Mouse (Mus musculus): ENCODE data around the gene Vmn1r83. TPM values are rescaled to one million over a fixed set of nuclear protein-coding genes. Genes with fewer than 3 reads are reported as not detected.

Gene Vmn1r83
- polyA plus RNA-seq (2015; fragmentation: Nextera tagmentation; extraction: Ambion mirVana): not detected in 2 replicates

GRCm38 (mm10) chr7:12329381-12329780 lies at the start of gene Vmn1r83:
TSS of gene Vmn1r83 (minus strand) at chr7:12329481.
- ATAC-seq (ENCODE audit: extremely low read depth, insufficient number of reproducible peaks, low FRiP score, low TSS enrichment): no peak
- WGBS: 61% methylated on average over 2 of the region's 2 CpGs
- Histone ChIP-seq H3K4me1 (no peaks in the 10 kb centered on the region), H3K9ac (no peak within 1 kb of the TSS), H3K9me3 (peaks cover 36% of the 10 kb centered on the region), H3K4me2 (no peak within 1 kb of the TSS), H3K36me3 (no peaks in the 10 kb centered on the region), H3K27me3 (replicated peaks) (no peaks in the 10 kb centered on the region), H3K4me3 (no peak within 1 kb of the TSS), H3K27ac (replicated peaks) (no peak within 1 kb of the TSS)

GRCm38 (mm10) chr7:12369173-12369572 lies 39.9 kb upstream of the Vmn1r83 start, which contains the start of gene Vmn1r84:
TSS of gene Vmn1r84 (minus strand) at chr7:12369273.
- no peak for ATAC-seq (ENCODE audit: extremely low read depth, insufficient number of reproducible peaks, low FRiP score, low TSS enrichment)
- H3K36me3 ChIP-seq: no peaks in the 10 kb centered on the region
- peaks cover 17% of the 10 kb centered on the region; the same call in 1 of the 2 replicates for H3K9me3 ChIP-seq
- H3K9ac ChIP-seq: no peak within 1 kb of the TSS
- H3K27ac ChIP-seq (replicated peaks): no peak within 1 kb of the TSS
- no peak within 1 kb of the TSS for H3K4me3 ChIP-seq
- H3K4me2 ChIP-seq: no peak within 1 kb of the TSS
- H3K27me3 ChIP-seq (replicated peaks): no peaks in the 10 kb centered on the region
- H3K4me1 ChIP-seq: no peaks in the 10 kb centered on the region
- WGBS: 68% methylated on average over 1 of the region's 1 CpGs

- Histone ChIP-seq H3K27ac (replicated peaks) (no peak within 1 kb of the TSS), H3K27me3 (replicated peaks) (no peaks in the 10 kb centered on the region), H3K4me1 (no peaks in the 10 kb centered on the region), H3K36me3 (no peaks in the 10 kb centered on the region), H3K4me3 (no peak within 1 kb of the TSS), H3K4me2 (no peak within 1 kb of the TSS), H3K9me3 (peaks cover 30% of the 10 kb centered on the region), H3K9ac (no peak within 1 kb of the TSS)
- 47% methylated on average over 2 of the region's 2 CpGs for WGBS
- ATAC-seq (ENCODE audit: extremely low read depth, insufficient number of reproducible peaks, low FRiP score, low TSS enrichment): no peak
These were observed 29.2 kb downstream of the Vmn1r83 start, which contains the start of gene Vmn1r82 for GRCm38 (mm10) chr7:12300130-12300529. TSS of gene Vmn1r82 (plus strand) at chr7:12300430.

Small RNA genes within 50 kb of the gene (microRNA-seq; reads per million reads assigned to microRNA genes)
- gene Gm23521: not detected

Other genes with a start within 250 kb of the Vmn1r83 start
- gene Vmn1r78, start 179.2 kb downstream of the Vmn1r83 start, polyA plus RNA-seq (2015; fragmentation: Nextera tagmentation; extraction: Ambion mirVana): not detected in 2 replicates
- gene Vmn1r79, start 158.2 kb downstream of the Vmn1r83 start, polyA plus RNA-seq (2015; fragmentation: Nextera tagmentation; extraction: Ambion mirVana): not detected in 2 replicates
- not detected in 2 replicates for gene Vmn1r80, start 140.2 kb downstream of the Vmn1r83 start, polyA plus RNA-seq (2015; fragmentation: Nextera tagmentation; extraction: Ambion mirVana)
- gene Vmn1r81, start 61.2 kb downstream of the Vmn1r83 start, polyA plus RNA-seq (2015; fragmentation: Nextera tagmentation; extraction: Ambion mirVana): not detected in 2 replicates
- gene Vmn1r82, start 29.1 kb downstream of the Vmn1r83 start, polyA plus RNA-seq (2015; fragmentation: Nextera tagmentation; extraction: Ambion mirVana): not detected in 2 replicates
- gene Vmn1r84, start 39.8 kb upstream of the Vmn1r83 start, polyA plus RNA-seq (2015; fragmentation: Nextera tagmentation; extraction: Ambion mirVana): not detected in 2 replicates
- 2.4 and 2.9 TPM in 2 replicates for gene Zfp551, start 93.3 kb upstream of the Vmn1r83 start, polyA plus RNA-seq (2015; fragmentation: Nextera tagmentation; extraction: Ambion mirVana)
- gene Zfp606, start 148.8 kb upstream of the Vmn1r83 start, polyA plus RNA-seq (2015; fragmentation: Nextera tagmentation; extraction: Ambion mirVana): 13.2 and 13.9 TPM in 2 replicates
- not detected in 2 replicates for gene 2900092C05Rik, start 183.0 kb upstream of the Vmn1r83 start, polyA plus RNA-seq (2015; fragmentation: Nextera tagmentation; extraction: Ambion mirVana)

Measured in heart, embryonic 13.5 days (tissue).